Mouse (Mus musculus) limb, embryonic 13.5 days (tissue): ENCODE data around the gene Snx27. TPM values are rescaled to one million over a fixed set of nuclear protein-coding genes. Genes with fewer than 3 reads are reported as not detected.

Source experiments
- ATAC-seq: fragments of 200-750 bp; cut with Nextera tagmentation; 2 replicates; pipeline ENCODE4 v1.8.0; 2017; ENCODE audit warnings: low read depth, moderate number of reproducible peaks, moderate TSS enrichment; ENCODE audit not compliant: low FRiP score
- H3K27ac ChIP-seq: fragments of 300-500 bp; sonication (generic); 2 replicates; pipeline ENCODE4 v1.5.1; 2015; ENCODE audit warnings: inconsistent platforms, mild to moderate bottlenecking, moderate library complexity
- H3K27me3 ChIP-seq: fragments of 300-500 bp; sonication (generic); 2 replicates; pipeline ENCODE4 v1.6.1; 2015; ENCODE audit warnings: mild to moderate bottlenecking, inconsistent platforms
- H3K36me3 ChIP-seq: fragments of 300-500 bp; sonication (generic); 2 replicates; pipeline ENCODE4 v1.6.1; 2015; ENCODE audit warnings: inconsistent platforms, mild to moderate bottlenecking, moderate library complexity
- H3K4me1 ChIP-seq: fragments of 300-500 bp; sonication (generic); 2 replicates; pipeline ENCODE4 v1.6.1; 2015; ENCODE audit warnings: inconsistent platforms
- H3K4me2 ChIP-seq: fragments of 300-500 bp; sonication (generic); replicated peaks from 2 replicates; pipeline ENCODE4 v1.6.1; 2015; ENCODE audit warnings: inconsistent platforms, mild to moderate bottlenecking, moderate library complexity
- H3K4me3 ChIP-seq: fragments of 300-500 bp; sonication (generic); 2 replicates; pipeline ENCODE4 v1.5.1; 2015; ENCODE audit warnings: moderate library complexity, mild to moderate bottlenecking, inconsistent platforms
- H3K9ac ChIP-seq: fragments of 300-500 bp; sonication (generic); 2 replicates; pipeline ENCODE4 v1.6.1; 2015; ENCODE audit warnings: mild to moderate bottlenecking, inconsistent platforms
- H3K9me3 ChIP-seq: fragments of 300-500 bp; sonication (generic); 2 replicates; pipeline ENCODE4 v1.6.1; 2016; ENCODE audit warnings: inconsistent platforms
- WGBS: fragments of 180-500 bp; shearing (Covaris S2); methylation state at CpG from one replicate; pipeline ENCODE4 v1.1.7; 2015; 5-methylcytosine and 5-hydroxymethylcytosine counted together
- polyA plus RNA-seq: library from polyadenylated mRNA; unstranded; fragments of >200 nt; fragmentation: Nextera tagmentation; extraction: Ambion mirVana; gene quantifications from 2 replicates; pipeline ENCODE4 v1.2.1, GENCODE M21; 2015

Gene Snx27
- polyA plus RNA-seq, 1 experiment from 2014 or later = 66.8 TPM

DNA sequence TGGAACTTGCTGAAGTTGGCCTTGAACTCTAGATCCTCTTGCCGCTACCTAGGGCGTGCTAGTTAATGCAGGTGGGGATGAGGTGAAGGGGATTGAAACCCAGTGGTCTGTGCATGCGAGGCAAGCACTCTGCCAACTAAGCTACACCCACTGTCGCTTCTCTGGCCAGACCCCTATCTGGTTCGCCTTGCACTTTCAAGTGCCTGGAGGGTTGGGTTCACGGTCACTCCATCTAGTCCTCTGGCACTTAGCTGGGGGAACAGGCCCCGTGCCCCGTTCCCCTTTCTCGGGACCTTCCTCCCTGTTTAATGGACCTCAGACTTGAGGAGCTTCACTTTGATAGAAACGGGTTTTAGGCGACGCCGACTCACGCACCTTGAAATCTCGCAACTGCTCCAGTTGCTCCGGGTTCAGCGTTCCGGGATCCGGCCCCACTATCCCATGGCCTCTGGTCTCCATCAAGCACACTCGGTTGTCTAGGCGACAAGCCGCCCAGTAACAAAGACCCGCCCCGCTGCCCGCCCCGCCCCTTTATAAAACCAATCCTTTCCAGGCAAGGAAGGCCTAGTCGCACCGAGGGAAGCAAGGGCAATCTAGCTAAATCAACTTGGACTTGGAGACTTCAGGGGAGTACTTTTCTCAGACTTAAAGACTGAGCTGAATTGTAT, 109.9 kb downstream of the Snx27 start:
- Histone ChIP-seq H3K9me3 (no peaks in the 10 kb centered on the region), H3K36me3 (no peaks in the 10 kb centered on the region), H3K4me1 (peaks cover 17% of the 10 kb centered on the region), H3K27ac (peak overlapping the region; percentile 56; the same call in 1 of the 2 replicates), H3K4me2 (peak overlapping the region; percentile 61), H3K27me3 (no peaks in the 10 kb centered on the region; the same call in 1 of the 2 replicates), H3K9ac (peak overlapping the region; percentile 48), H3K4me3 (peak overlapping the region; percentile 30)
- 8% methylated on average over 28 of the region's 28 CpGs for WGBS
- ATAC-seq = peak; percentile 89

DNA sequence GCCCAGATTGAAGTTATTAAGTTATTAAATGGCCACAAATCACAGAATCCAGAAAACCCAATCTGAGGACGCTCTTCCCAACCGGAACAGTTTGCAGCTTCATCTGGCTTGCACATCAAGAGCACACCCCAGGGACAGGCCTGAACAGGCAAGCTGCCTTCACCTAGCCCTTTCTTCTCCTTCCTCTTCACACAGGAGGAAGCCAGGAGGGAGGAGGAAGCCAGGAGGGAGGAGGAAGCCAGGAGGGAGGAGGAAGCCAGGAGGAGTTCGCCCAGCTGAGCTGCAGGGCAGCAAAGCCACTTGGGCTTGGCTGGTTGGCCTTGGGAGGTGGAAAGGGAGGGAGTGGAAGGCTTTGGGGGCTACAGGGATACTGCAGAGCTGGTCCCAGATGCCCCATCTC, 113.6 kb downstream of the Snx27 start:
- WGBS = 31% methylated on average over 3 of the region's 3 CpGs
- no peak overlapping the region for H3K4me3 ChIP-seq
- no peaks in the 10 kb centered on the region for H3K36me3 ChIP-seq
- no peaks in the 10 kb centered on the region for H3K9me3 ChIP-seq
- H3K4me1 ChIP-seq = peaks cover 33% of the 10 kb centered on the region
- H3K27ac ChIP-seq = no peak overlapping the region
- H3K9ac ChIP-seq = peak overlapping the region; percentile 19; the same call in 1 of the 2 replicates
- no peak for ATAC-seq
- no peaks in the 10 kb centered on the region for H3K27me3 ChIP-seq
- H3K4me2 ChIP-seq = no peak overlapping the region

DNA sequence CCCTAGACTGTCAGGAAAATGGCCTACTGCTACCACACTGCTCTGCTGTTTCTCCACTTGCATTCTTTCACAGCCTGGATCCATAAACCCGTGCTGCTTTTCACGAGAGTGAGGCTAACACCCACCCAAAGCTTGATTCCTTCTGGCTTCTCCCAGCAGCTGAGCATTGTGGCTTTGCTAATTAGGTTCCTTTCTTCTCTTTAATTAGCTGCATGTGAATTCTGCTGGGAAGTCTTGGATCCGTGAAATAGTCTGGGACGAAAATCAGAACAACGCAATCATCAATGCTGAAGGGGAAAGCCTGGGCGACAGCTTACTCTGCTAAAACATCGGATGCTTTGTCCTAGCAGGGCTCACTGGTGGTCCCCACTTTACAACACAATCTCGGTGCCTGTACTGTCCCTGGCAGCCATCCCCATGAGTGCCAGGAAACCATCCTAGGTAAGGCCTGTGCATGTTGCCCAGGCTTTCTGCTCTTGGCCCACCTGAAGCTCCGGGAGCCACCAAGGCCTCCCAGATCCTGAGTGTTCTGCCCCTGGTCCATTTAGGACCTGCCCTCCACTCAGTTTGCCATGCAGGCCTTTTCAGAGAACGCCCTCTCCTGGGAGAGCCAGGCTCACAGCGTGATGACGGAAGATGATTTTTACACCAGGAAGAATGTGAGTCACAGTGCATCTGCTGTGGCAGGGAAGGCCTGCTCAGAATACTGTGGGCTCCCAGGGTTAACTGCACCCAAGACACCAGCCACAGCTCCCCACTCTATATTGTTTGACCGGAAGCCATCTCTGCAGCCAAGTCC, 116.7 kb downstream of the Snx27 start:
- Histone ChIP-seq H3K9ac (0 out of 2 replicates have a peak overlapping the region, but pooled peaks have one; percentile 20), H3K27me3 (no peaks in the 10 kb centered on the region), H3K9me3 (no peaks in the 10 kb centered on the region), H3K4me3 (no peak overlapping the region), H3K36me3 (no peaks in the 10 kb centered on the region), H3K27ac (no peak overlapping the region; the same call in 1 of the 2 replicates), H3K4me2 (no peak overlapping the region), H3K4me1 (peaks cover 23% of the 10 kb centered on the region)
- ATAC-seq = no peak
- 54% methylated on average over 13 of the region's 13 CpGs for WGBS

DNA sequence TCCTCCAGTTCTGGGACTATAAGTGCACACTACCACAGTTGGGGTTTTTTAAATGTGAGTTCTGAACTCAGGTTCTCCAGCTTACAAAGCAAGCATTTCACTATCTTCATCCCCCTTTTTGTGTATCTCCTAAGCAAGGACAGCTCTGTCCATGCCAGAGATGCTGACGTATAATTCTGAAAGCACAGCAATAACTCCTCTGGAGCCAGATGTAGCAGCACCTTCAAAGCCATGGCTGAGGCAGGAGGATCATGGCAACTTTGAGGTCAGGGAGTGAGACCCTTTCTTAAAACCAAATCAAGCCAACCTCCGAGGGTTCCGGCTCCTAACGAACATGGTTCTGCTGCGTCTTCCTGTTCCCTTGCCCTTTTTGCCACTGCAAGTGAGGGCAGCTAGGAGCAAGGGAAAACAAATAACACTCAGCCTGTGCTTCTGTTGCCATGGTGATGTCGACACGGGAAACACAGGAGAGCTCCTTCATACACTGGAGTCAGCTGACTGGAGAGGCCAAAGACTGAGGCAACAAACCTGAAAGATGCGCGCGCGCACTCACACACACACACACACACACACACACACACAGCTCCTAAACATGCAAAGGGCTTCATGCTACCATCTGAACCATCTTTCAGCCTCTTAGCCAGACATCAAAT, 118.5 kb downstream of the Snx27 start:
- no peak overlapping the region for H3K4me3 ChIP-seq
- H3K4me1 ChIP-seq = peaks cover 22% of the 10 kb centered on the region
- H3K27me3 ChIP-seq = no peaks in the 10 kb centered on the region
- no peaks in the 10 kb centered on the region; the same call in 1 of the 2 replicates for H3K9me3 ChIP-seq
- no peak for ATAC-seq
- H3K4me2 ChIP-seq = no peak overlapping the region
- 50% methylated on average over 11 of the region's 11 CpGs for WGBS
- no peaks in the 10 kb centered on the region for H3K36me3 ChIP-seq
- no peak overlapping the region for H3K27ac ChIP-seq
- no peak overlapping the region for H3K9ac ChIP-seq

DNA sequence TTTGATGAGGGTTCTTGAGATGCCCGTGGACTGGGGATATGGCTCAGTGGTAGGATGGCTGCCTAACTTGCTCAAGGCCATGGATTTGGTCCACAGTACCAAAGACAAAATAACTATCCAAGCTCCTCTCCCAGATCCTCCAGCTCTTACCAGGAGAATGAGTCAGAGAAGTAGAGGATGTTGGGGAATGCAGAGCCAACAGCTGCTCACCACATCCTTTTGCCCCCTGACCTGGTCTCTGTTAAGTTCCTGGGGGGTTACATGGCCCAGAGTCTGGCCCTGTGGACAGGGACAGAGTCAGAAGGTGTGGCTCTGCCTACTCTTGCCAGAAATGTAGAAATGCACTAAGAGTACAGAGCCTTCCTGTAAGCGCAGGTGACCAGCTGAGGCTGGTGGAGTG, 122.7 kb downstream of the Snx27 start:
- 89% methylated on average over 2 of the region's 2 CpGs for WGBS
- peaks cover 9% of the 10 kb centered on the region; the same call in 1 of the 2 replicates for H3K4me1 ChIP-seq
- H3K4me2 ChIP-seq = no peak overlapping the region
- no peak overlapping the region for H3K9ac ChIP-seq
- H3K27me3 ChIP-seq = 0 out of 2 replicates have a peak, but pooled peaks cover 7% of the 10 kb centered on the region
- H3K27ac ChIP-seq = no peak overlapping the region
- no peak for ATAC-seq
- H3K9me3 ChIP-seq = no peaks in the 10 kb centered on the region; the same call in 1 of the 2 replicates
- no peak overlapping the region for H3K4me3 ChIP-seq
- no peaks in the 10 kb centered on the region for H3K36me3 ChIP-seq

DNA sequence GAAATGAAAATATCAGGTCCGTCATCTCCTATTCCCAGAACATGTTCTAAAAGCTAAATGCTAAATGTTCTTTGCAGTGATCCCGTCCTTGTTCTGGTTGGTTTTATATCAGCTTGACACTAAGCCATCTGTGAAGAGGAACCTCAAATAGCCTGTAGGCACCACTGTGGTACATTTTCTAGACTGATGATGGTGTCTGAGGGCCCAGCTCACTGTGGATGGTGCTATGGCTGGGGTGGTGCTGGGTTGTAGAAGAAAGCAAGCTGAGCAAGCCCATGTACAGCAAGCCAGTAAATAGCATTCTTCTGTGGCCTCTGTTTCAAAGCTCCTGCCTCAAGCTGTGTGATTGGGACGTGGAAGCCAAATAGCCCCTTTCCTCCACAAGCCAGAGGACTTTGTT, 125.5 kb downstream of the Snx27 start:
- WGBS = 59% methylated on average over 3 of the region's 3 CpGs
- no peak for ATAC-seq

DNA sequence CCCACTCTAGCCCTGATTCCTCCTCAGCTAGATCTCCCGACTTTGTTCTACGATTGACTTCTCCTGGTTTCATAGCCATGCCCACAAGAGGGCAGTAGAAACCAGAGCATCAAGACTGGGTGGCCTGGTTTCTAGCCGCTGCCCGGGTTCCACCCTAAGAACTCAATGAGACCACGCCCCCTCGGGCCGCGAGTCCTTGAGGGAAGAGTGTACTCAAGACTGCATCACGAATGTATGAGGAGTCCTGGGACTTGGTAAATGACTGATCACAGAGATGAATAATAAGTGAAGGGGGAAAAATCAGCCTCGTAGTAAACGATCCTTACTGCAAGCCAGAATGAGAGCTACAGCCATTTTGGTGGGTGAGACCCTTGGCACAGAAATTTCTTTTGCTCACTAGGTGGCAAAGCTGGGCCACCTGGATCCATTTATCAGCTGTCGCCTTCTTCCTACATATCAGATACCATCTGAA, 126.0 kb downstream of the Snx27 start:
- H3K27ac ChIP-seq = no peak overlapping the region
- ATAC-seq = peak; percentile 87

More for the DNA sequence above, 125.5 kb downstream of the Snx27 start:
- Histone ChIP-seq H3K9ac (no peak overlapping the region), H3K4me3 (peak overlapping the region; percentile 42), H3K36me3 (no peaks in the 10 kb centered on the region), H3K4me2 (peak overlapping the region; percentile 61), H3K9me3 (no peaks in the 10 kb centered on the region; the same call in 1 of the 2 replicates), H3K4me1 (no peaks in the 10 kb centered on the region), H3K27me3 (0 out of 2 replicates have a peak, but pooled peaks cover 7% of the 10 kb centered on the region), H3K27ac (no peak overlapping the region)

DNA sequence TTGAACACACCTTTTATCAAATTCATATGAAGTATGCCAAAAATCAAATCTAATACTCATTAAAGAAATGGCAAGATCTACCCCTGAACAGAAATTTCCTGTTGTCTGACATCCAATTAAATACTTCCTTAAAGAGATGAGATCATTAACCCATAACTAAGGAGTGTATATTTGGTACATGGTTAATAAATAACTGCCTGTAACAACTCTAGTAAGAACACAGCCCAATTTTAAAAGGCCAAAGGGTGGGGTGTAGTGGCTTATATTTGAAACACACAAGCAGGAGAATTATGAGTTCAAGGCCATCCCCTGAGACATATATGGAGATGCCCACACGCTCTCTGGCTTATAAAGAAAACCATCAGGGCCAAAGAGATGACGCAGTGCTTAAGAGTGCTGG, 133.1 kb downstream of the Snx27 start:
- Histone ChIP-seq H3K4me3 (no peak overlapping the region), H3K27ac (no peak overlapping the region), H3K27me3 (no peaks in the 10 kb centered on the region), H3K4me1 (peaks cover 4% of the 10 kb centered on the region), H3K36me3 (peaks cover 44% of the 10 kb centered on the region), H3K9ac (no peak overlapping the region), H3K4me2 (no peak overlapping the region), H3K9me3 (no peaks in the 10 kb centered on the region)
- 96% methylated on average over 2 of the region's 2 CpGs for WGBS
- ATAC-seq = no peak

More for the DNA sequence above, 126.0 kb downstream of the Snx27 start:
- 2% methylated on average over 12 of the region's 12 CpGs for WGBS
- Histone ChIP-seq H3K9ac (peak overlapping the region; percentile 50; the same call in 1 of the 2 replicates), H3K36me3 (no peaks in the 10 kb centered on the region), H3K4me2 (peak overlapping the region; percentile 61), H3K27me3 (0 out of 2 replicates have a peak, but pooled peaks cover 7% of the 10 kb centered on the region), H3K9me3 (no peaks in the 10 kb centered on the region; the same call in 1 of the 2 replicates), H3K4me1 (no peaks in the 10 kb centered on the region), H3K4me3 (peak overlapping the region; percentile 42)

Other genes with a start within 250 kb of the Snx27 start
- gene Them5, start 240.6 kb downstream of the Snx27 start, polyA plus RNA-seq = 2.3 and 2.4 TPM in 2 replicates
- gene C2cd4d, start 220.3 kb downstream of the Snx27 start, polyA plus RNA-seq = 2.5 and 3.1 TPM in 2 replicates
- 0.98 and 1.0 TPM in 2 replicates for gene Rorc, start 209.9 kb downstream of the Snx27 start, polyA plus RNA-seq
- 0.06 and 0.14 TPM in 2 replicates for gene Lingo4, start 184.2 kb downstream of the Snx27 start, polyA plus RNA-seq
- 8.4 and 8.9 TPM in 2 replicates for gene Tdrkh, start 169.4 kb downstream of the Snx27 start, polyA plus RNA-seq
- 66.8 and 67.0 TPM in 2 replicates for gene Mrpl9, start 139.4 kb downstream of the Snx27 start, polyA plus RNA-seq
- 0.73 and 0.94 TPM in 2 replicates for gene Oaz3, start 138.8 kb downstream of the Snx27 start, polyA plus RNA-seq
- gene Celf3, start 104.4 kb downstream of the Snx27 start, polyA plus RNA-seq = 2.4 and 3.7 TPM in 2 replicates
- gene Riiad1, start 102.4 kb downstream of the Snx27 start, polyA plus RNA-seq = 1.8 and 2.0 TPM in 2 replicates
- not detected in 2 replicates for gene Gm10972, start 60.4 kb upstream of the Snx27 start, polyA plus RNA-seq
- 4.9 and 5.3 TPM in 2 replicates for gene Tuft1, start 76.2 kb upstream of the Snx27 start, polyA plus RNA-seq
- gene Selenbp2, start 110.8 kb upstream of the Snx27 start, polyA plus RNA-seq = 0.63 and 0.75 TPM in 2 replicates
- gene Cgn, start 203.8 kb upstream of the Snx27 start, polyA plus RNA-seq = 7.1 and 7.3 TPM in 2 replicates